Mouse (Mus musculus) lung, adult 2 months (tissue): ENCODE results near the gene Il4i1.

Source experiments
- CTCF ChIP-seq: fragments of 200-500 bp; IDR thresholded peaks from 2 replicates; pipeline ENCODE4 v1.5.1; 2011; ENCODE audit warnings: mild to moderate bottlenecking, low read length, control low read depth; ENCODE audit not compliant: insufficient read depth
- POLR2A ChIP-seq: fragments of 200-500 bp; IDR thresholded peaks from 2 replicates; pipeline ENCODE4 v1.6.1; 2011; ENCODE audit warnings: low read depth, mild to moderate bottlenecking, control low read depth, low read length, borderline replicate concordance; ENCODE audit errors: extremely low read depth

GRCm38 (mm10) chr7:44832763-44833162 is 16.6 kb downstream of the Il4i1 start:
- TF ChIP-seq CTCF (no peak), POLR2A (no peak)
